Mouse (Mus musculus): ENCODE measurements at regions not wholly inside any gene's neighbourhood (a gene's known extent, or its start where the extent isn't known, plus 50 kb on each side); places are given as distances from the start of the nearest gene placed in this dataset.
A peak's percentile ranks its signal among the peaks of the same experiment; 100 is the strongest.

GRCm38 (mm10) chr5:43422815-43423687, 92.3 kb upstream of the C1qtnf7 start:
- DNase-seq (ENCODE audit: low spot score), result peak; percentile 45

- DNase-seq (ENCODE audit: low spot score), result no peak
These were observed 90.6 kb upstream of the C1qtnf7 start for GRCm38 (mm10) chr5:43424551-43425257.

- no peak for DNase-seq (ENCODE audit: low spot score)
These were observed 82.0 kb upstream of the C1qtnf7 start for GRCm38 (mm10) chr5:43433337-43433736.

- no peak for DNase-seq (ENCODE audit: low spot score)
These were observed 76.1 kb upstream of the C1qtnf7 start for GRCm38 (mm10) chr5:43439191-43439590.

- no peak for DNase-seq (ENCODE audit: low spot score)
These were observed 74.0 kb upstream of the C1qtnf7 start for GRCm38 (mm10) chr5:43441306-43441705.

- DNase-seq (ENCODE audit: low spot score), result no peak
These were observed 70.6 kb upstream of the C1qtnf7 start for GRCm38 (mm10) chr5:43444582-43445214.

GRCm38 (mm10) chr5:43445620-43446019, 69.7 kb upstream of the C1qtnf7 start:
- DNase-seq (ENCODE audit: low spot score), result no peak

GRCm38 (mm10) chr5:43446295-43446694, 69.0 kb upstream of the C1qtnf7 start:
- no peak for DNase-seq (ENCODE audit: low spot score)

- no peak for DNase-seq (ENCODE audit: low spot score)
These were observed 59.3 kb upstream of the C1qtnf7 start for GRCm38 (mm10) chr5:43456018-43456417.

GRCm38 (mm10) chr5:43457725-43458124, 57.6 kb upstream of the C1qtnf7 start:
- no peak for DNase-seq (ENCODE audit: low spot score)

GRCm38 (mm10) chr5:43461987-43462715, 53.2 kb upstream of the C1qtnf7 start:
- DNase-seq (ENCODE audit: low spot score), result no peak

Measured in ovary, postnatal 10 days (tissue).